Mouse (Mus musculus) olfactory bulb, adult 2 months (tissue): ENCODE results near the gene Ift122. TPM values are rescaled to one million over a fixed set of nuclear protein-coding genes. Genes with fewer than 3 reads are reported as not detected.

Experiments
- H3K27ac ChIP-seq: fragments of 200-500 bp; 2 replicates; pipeline ENCODE4 v1.5.1; 2012; ENCODE audit warnings: low read depth, low read length; ENCODE audit not compliant: insufficient read depth
- H3K4me1 ChIP-seq: fragments of 200-500 bp; 2 replicates; pipeline ENCODE4 v1.6.1; 2012; ENCODE audit warnings: low read length; ENCODE audit not compliant: control insufficient read depth, insufficient read depth
- H3K4me3 ChIP-seq: fragments of 200-500 bp; 2 replicates; pipeline ENCODE4 v1.5.1; 2012; ENCODE audit warnings: mild to moderate bottlenecking, low read depth, low read length, moderate library complexity; ENCODE audit not compliant: insufficient read depth
- CTCF ChIP-seq: fragments of 200-500 bp; IDR thresholded peaks from 2 replicates; pipeline ENCODE4 v1.5.1; 2012; ENCODE audit warnings: low read depth, mild to moderate bottlenecking, low read length, moderate library complexity; ENCODE audit not compliant: insufficient read depth
- POLR2A ChIP-seq: fragments of 200-500 bp; IDR thresholded peaks from 2 replicates; pipeline ENCODE4 v1.6.1; 2012; ENCODE audit warnings: mild to moderate bottlenecking, low read depth, low read length, moderate library complexity; ENCODE audit not compliant: insufficient read depth
- WGBS: fragments of 180-500 bp; shearing (Covaris S2); methylation state at CpG from one replicate; pipeline ENCODE4 v1.1.7; 2018; 5-methylcytosine and 5-hydroxymethylcytosine counted together
- polyA plus RNA-seq: library from polyadenylated mRNA; stranded (reverse); fragments of >200 nt; gene quantifications from 2 replicates; pipeline ENCODE4 v1.2.4, GENCODE M21; 2012; ENCODE audit warnings: low replicate concordance; ENCODE audit not compliant: missing spikeins, insufficient read depth, insufficient read length

Gene Ift122
- polyA plus RNA-seq, 1 experiment = not detected

DNA sequence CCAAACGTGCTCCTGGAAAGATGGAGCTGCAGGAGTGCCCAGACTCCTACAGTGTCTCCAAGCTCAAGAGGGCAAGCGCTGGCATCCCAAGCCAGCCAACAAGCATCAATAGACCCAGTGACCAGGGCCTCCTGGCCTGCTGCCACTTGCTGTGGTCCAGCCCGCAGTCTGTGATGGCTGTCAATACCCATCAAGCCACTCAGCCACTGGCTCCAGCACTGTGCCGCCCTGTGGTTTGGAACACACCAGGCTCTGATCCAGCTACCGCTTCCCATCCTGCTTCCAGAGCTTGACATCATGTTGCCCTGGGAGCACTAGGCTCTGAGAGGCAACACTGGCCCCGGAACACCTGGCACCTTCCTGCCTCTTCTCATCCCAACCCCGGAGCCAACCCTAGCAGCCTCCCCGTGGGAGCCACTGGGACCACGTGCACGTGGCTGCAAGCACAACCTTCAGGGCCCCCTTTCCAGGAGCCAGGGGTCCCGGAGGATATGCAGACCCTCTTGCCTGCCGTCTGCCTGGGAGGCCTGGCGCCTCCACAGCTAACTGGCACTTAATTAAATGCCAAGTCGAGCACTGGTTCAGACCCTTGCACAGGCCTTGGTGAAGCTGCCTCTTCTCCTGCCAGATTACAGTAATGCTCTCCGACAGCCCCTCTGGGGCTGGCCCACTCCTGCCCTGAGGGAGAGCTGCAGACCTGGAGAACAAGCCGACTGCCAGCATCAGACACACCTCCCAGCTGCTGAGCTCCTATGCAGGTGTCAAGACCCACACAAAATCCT, 120.8 kb downstream of the Ift122 start:
- Histone ChIP-seq H3K27ac (no peak overlapping the region), H3K4me1 (peaks cover 29% of the 10 kb centered on the region), H3K4me3 (no peak overlapping the region)
- 56% methylated on average over 16 of the region's 16 CpGs for WGBS
- TF ChIP-seq CTCF (no peak), POLR2A (no peak)

DNA sequence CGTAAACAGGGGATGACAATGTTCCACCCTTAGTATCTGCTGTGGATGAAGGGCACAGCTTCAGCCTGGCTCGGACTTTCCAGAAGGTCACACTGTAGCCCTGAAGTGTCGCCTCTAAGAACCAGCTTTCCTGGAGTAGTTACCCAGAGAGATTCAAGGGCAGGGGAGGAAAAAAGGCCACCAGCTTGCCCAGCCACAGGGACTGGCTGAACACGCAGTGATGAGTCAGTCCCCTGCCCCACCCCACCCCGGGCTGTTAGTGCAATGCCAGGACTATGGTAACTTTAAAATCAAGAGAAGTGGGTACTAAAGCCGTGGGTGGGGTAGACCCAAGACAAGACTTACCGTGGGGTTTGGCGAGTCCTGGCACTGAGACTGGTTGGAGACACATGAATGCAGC, 122.3 kb downstream of the Ift122 start:
- WGBS = 76% methylated on average over 8 of the region's 8 CpGs
- TF ChIP-seq CTCF (no peak), POLR2A (no peak)
- Histone ChIP-seq H3K4me1 (peaks cover 29% of the 10 kb centered on the region), H3K27ac (no peak overlapping the region), H3K4me3 (no peak overlapping the region)

Other genes with a start within 250 kb of the Ift122 start
- not detected in 2 replicates for gene Raf1, start 176.8 kb upstream of the Ift122 start, polyA plus RNA-seq
- gene Tmem40, start 91.1 kb upstream of the Ift122 start, polyA plus RNA-seq = not detected in 2 replicates
- not detected in 2 replicates for gene Cand2, start 78.9 kb upstream of the Ift122 start, polyA plus RNA-seq
- gene Rpl32, start 44.7 kb upstream of the Ift122 start, polyA plus RNA-seq = 886 TPM in 1 of 2 replicates, not detected in the other
- not detected in 2 replicates for gene Efcab12, start 15.1 kb upstream of the Ift122 start, polyA plus RNA-seq
- not detected in 2 replicates for gene Mbd4, start 99 bp upstream of the Ift122 start, polyA plus RNA-seq
- gene Rho, start 78.3 kb downstream of the Ift122 start, polyA plus RNA-seq = not detected in 2 replicates
- gene H1foo, start 91.5 kb downstream of the Ift122 start, polyA plus RNA-seq = not detected in 2 replicates
- not detected in 2 replicates for gene Plxnd1, start 141.5 kb downstream of the Ift122 start, polyA plus RNA-seq